Mouse (Mus musculus): ENCODE results near the gene Tas1r1. TPM values are rescaled to one million over a fixed set of nuclear protein-coding genes. Genes with fewer than 3 reads are reported as not detected.

Tas1r1 gene
- polyA plus RNA-seq (2012; rRNA removed): 30.2 and 37.6 TPM in 2 replicates

- Histone ChIP-seq H3K4me3 (ENCODE audit: control insufficient read depth, low read depth, low read length) (peak within 1 kb of the TSS; percentile 91), H3K36me3 (ENCODE audit: control insufficient read depth, insufficient read depth, low read length) (no peaks in the 10 kb centered on the region; the same call in 1 of the 2 replicates), H3K27me3 (ENCODE audit: control insufficient read depth, insufficient read depth, low read length) (no peaks in the 10 kb centered on the region), H3K27ac (ENCODE audit: control insufficient read depth, insufficient read depth, low read depth, low read length) (no peak within 1 kb of the TSS), H3K4me1 (ENCODE audit: control insufficient read depth, insufficient read depth, low read length) (peaks cover 8% of the 10 kb centered on the region)
- TF ChIP-seq POLR2A (IDR thresholded peaks at IDR 0.05; ENCODE audit: control insufficient read depth, low read depth, low read length) (no peak), CTCF (IDR thresholded peaks at IDR 0.05; ENCODE audit: control insufficient read depth, insufficient read depth, insufficient replicate concordance, low read depth, low read length) (no peak)
Measured at GRCm38 (mm10) chr4:152038225-152038984, at the start of gene Tas1r1. Gene Tas1r1 (minus strand): TSS chr4:152038568.

DNA sequence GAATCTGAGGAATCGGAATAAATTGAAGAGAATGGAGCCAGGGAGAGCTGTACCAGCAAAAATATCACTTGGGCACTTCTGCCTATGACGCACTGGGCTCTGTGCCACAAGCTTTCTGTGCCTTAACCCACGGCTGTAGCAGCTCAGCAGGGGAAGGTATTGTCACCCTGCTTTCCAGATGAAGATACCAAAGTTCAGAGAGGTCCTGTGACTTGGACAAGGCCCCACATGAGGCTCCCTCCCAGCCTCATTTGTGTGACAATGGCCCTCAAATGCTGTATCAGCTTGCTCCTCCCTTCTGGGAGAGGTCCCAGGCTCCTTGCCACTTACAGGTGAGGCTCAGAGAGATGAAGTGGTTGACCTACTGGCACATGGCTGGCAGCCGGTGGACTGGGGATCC, 49.8 kb upstream of the Tas1r1 start:
- H3K4me3 ChIP-seq (ENCODE audit: control insufficient read depth, low read depth, low read length): no peak overlapping the region
- TF ChIP-seq CTCF (IDR thresholded peaks at IDR 0.05; ENCODE audit: control insufficient read depth, insufficient read depth, insufficient replicate concordance, low read depth, low read length) (no peak), POLR2A (IDR thresholded peaks at IDR 0.05; ENCODE audit: control insufficient read depth, low read depth, low read length) (no peak)
- H3K27me3 ChIP-seq (ENCODE audit: control insufficient read depth, insufficient read depth, low read length): no peaks in the 10 kb centered on the region
- H3K36me3 ChIP-seq (ENCODE audit: control insufficient read depth, insufficient read depth, low read length): no peaks in the 10 kb centered on the region
- H3K27ac ChIP-seq (ENCODE audit: control insufficient read depth, insufficient read depth, low read depth, low read length): 0 out of 2 replicates have a peak overlapping the region, but pooled peaks have one; percentile 40
- H3K4me1 ChIP-seq (ENCODE audit: control insufficient read depth, insufficient read depth, low read length): peaks cover 34% of the 10 kb centered on the region

- H3K4me3 ChIP-seq (ENCODE audit: control insufficient read depth, low read depth, low read length): peak overlapping the region; percentile 86
- H3K27ac ChIP-seq (ENCODE audit: control insufficient read depth, insufficient read depth, low read depth, low read length): peak overlapping the region; percentile 56
- H3K27me3 ChIP-seq (ENCODE audit: control insufficient read depth, insufficient read depth, low read length): no peaks in the 10 kb centered on the region
- H3K4me1 ChIP-seq (ENCODE audit: control insufficient read depth, insufficient read depth, low read length): peaks cover 32% of the 10 kb centered on the region
- TF ChIP-seq POLR2A (IDR thresholded peaks at IDR 0.05; ENCODE audit: control insufficient read depth, low read depth, low read length) (no peak), CTCF (IDR thresholded peaks at IDR 0.05; ENCODE audit: control insufficient read depth, insufficient read depth, insufficient replicate concordance, low read depth, low read length) (no peak)
- no peaks in the 10 kb centered on the region for H3K36me3 ChIP-seq (ENCODE audit: control insufficient read depth, insufficient read depth, low read length)
Measured at GRCm38 (mm10) chr4:152087211-152088081, 49.1 kb upstream of the Tas1r1 start.

GRCm38 (mm10) chr4:152086505-152087210, 48.3 kb upstream of the Tas1r1 start:
- Histone ChIP-seq H3K27me3 (ENCODE audit: control insufficient read depth, insufficient read depth, low read length) (no peaks in the 10 kb centered on the region), H3K27ac (ENCODE audit: control insufficient read depth, insufficient read depth, low read depth, low read length) (peak overlapping the region; percentile 56)

DNA sequence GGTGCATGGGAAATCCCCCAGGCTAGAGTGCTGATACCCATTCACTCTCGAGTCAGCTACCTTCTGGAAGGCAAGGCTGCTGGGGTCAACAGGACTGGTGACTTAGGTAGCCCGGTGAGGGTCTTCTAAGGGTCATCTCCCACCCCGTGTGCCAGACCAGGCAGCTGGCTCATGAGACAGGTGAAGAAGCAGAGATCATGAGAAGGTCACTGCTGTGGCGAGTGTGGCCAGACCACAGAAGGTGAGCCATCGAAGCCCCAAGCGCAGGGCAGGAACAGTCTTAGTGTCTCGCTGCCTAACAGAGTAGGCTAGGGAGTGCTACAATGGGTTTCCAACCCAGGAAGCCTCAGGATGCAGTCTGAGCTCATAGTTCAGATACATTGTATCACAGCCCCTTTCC, 46.2 kb upstream of the Tas1r1 start:
- Histone ChIP-seq H3K27me3 (ENCODE audit: control insufficient read depth, insufficient read depth, low read length) (no peaks in the 10 kb centered on the region), H3K4me1 (ENCODE audit: control insufficient read depth, insufficient read depth, low read length) (peaks cover 31% of the 10 kb centered on the region), H3K4me3 (ENCODE audit: control insufficient read depth, low read depth, low read length) (no peak overlapping the region), H3K36me3 (ENCODE audit: control insufficient read depth, insufficient read depth, low read length) (no peaks in the 10 kb centered on the region), H3K27ac (ENCODE audit: control insufficient read depth, insufficient read depth, low read depth, low read length) (no peak overlapping the region)
- TF ChIP-seq CTCF (IDR thresholded peaks at IDR 0.05; ENCODE audit: control insufficient read depth, insufficient read depth, insufficient replicate concordance, low read depth, low read length) (no peak), POLR2A (IDR thresholded peaks at IDR 0.05; ENCODE audit: control insufficient read depth, low read depth, low read length) (no peak)

More at GRCm38 (mm10) chr4:152086505-152087210, 48.3 kb upstream of the Tas1r1 start:
- peaks cover 31% of the 10 kb centered on the region for H3K4me1 ChIP-seq (ENCODE audit: control insufficient read depth, insufficient read depth, low read length)
- TF ChIP-seq POLR2A (IDR thresholded peaks at IDR 0.05; ENCODE audit: control insufficient read depth, low read depth, low read length) (peak; percentile 44; the same call in 1 of the 2 replicates), CTCF (IDR thresholded peaks at IDR 0.05; ENCODE audit: control insufficient read depth, insufficient read depth, insufficient replicate concordance, low read depth, low read length) (no peak)
- peak overlapping the region; percentile 86 for H3K4me3 ChIP-seq (ENCODE audit: control insufficient read depth, low read depth, low read length)
- no peaks in the 10 kb centered on the region for H3K36me3 ChIP-seq (ENCODE audit: control insufficient read depth, insufficient read depth, low read length)

GRCm38 (mm10) chr4:152083611-152084220, 45.3 kb upstream of the Tas1r1 start:
- TF ChIP-seq CTCF (IDR thresholded peaks at IDR 0.05; ENCODE audit: control insufficient read depth, insufficient read depth, insufficient replicate concordance, low read depth, low read length) (no peak), POLR2A (IDR thresholded peaks at IDR 0.05; ENCODE audit: control insufficient read depth, low read depth, low read length) (no peak)
- Histone ChIP-seq H3K4me1 (ENCODE audit: control insufficient read depth, insufficient read depth, low read length) (peaks cover 29% of the 10 kb centered on the region), H3K4me3 (ENCODE audit: control insufficient read depth, low read depth, low read length) (no peak overlapping the region), H3K27ac (ENCODE audit: control insufficient read depth, insufficient read depth, low read depth, low read length) (peak overlapping the region; percentile 34; the same call in 1 of the 2 replicates), H3K36me3 (ENCODE audit: control insufficient read depth, insufficient read depth, low read length) (no peaks in the 10 kb centered on the region), H3K27me3 (ENCODE audit: control insufficient read depth, insufficient read depth, low read length) (no peaks in the 10 kb centered on the region)

All from testis, adult 2 months (tissue).